Mouse (Mus musculus): ENCODE results near the gene Slc39a5. TPM values are rescaled to one million over a fixed set of nuclear protein-coding genes. Genes with fewer than 3 reads are reported as not detected.

Slc39a5 gene
- polyA plus RNA-seq, 1 experiment: 0.73 TPM

DNA sequence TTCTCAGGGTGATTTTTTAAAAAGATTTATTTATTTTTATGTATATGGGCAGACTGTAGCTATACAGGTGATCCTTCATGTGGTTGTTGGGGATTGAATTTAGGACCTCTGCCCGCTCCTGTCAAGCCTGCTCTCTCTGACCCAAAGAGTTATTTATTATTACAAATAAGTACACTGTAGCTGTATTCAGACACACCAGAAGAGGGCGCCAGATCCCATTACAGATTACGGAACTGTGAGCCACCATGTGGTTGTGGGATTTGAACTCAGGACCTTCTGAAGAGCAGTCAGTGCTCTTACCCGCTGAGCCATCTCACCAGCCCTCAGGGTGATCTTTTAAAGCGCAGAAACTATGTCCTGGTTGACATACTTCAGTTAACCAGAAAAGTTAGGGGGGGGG, 28.9 kb downstream of the Slc39a5 start:
- Histone ChIP-seq H3K4me3 (ENCODE audit: insufficient read depth, low read length) (no peak overlapping the region), H3K27ac (ENCODE audit: insufficient read depth, low read length) (no peak overlapping the region), H3K4me1 (ENCODE audit: control insufficient read depth, insufficient read depth, low read length) (peaks cover 2% of the 10 kb centered on the region; the same call in 1 of the 2 replicates)
- TF ChIP-seq CTCF (IDR thresholded peaks at IDR 0.05; ENCODE audit: extremely low read depth, insufficient read depth, low read length): no peak

DNA sequence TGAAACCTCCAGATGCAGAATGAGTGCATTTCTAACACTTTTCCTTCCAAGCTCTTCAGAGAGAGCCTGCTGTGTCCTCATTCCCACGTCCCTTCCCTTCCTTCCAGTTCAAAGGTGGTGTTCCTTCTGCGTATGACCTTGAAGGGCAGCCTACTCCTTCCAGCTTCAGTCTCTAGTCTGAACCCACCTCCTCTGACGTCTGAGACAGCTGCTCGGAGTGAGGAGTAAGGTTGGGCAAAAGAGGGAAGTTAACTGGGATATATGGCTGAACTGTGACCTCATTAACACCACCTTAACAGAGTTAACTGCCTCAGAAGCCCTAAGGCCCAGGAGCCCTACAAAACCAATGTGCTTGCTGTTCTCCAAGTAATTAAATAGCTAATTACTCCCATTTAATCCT, 30.4 kb downstream of the Slc39a5 start:
- TF ChIP-seq POLR2A (IDR thresholded peaks at IDR 0.05; ENCODE audit: extremely low read depth, insufficient read depth, low read length) (no peak), CTCF (IDR thresholded peaks at IDR 0.05; ENCODE audit: extremely low read depth, insufficient read depth, low read length) (no peak)
- no peak overlapping the region for H3K27ac ChIP-seq (ENCODE audit: insufficient read depth, low read length)

DNA sequence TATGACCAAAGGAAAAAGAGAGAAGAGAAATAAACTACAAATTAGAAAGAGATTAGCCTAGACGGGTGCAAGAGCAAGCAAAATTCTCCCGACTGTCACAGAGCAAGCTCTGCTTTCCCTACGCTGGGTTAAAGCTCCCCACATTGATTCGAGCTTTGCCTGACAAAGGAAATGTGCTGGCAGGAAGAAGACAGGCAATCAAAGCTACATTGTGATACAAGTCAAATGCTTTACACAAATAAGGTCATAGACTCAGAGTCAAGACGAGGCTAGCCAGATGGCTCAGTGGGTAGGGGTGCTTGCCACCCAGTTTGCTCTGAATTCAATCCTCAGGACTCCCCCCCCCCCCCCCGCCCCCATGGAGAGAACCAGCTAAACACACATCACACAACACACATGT, 31.0 kb downstream of the Slc39a5 start:
- H3K4me1 ChIP-seq (ENCODE audit: control insufficient read depth, insufficient read depth, low read length): peaks cover 2% of the 10 kb centered on the region; the same call in 1 of the 2 replicates
- no peak for TF ChIP-seq CTCF (IDR thresholded peaks at IDR 0.05; ENCODE audit: extremely low read depth, insufficient read depth, low read length)
- TF ChIP-seq POLR2A (IDR thresholded peaks at IDR 0.05; ENCODE audit: extremely low read depth, insufficient read depth, low read length): no peak
- no peak overlapping the region for H3K4me3 ChIP-seq (ENCODE audit: insufficient read depth, low read length)
- H3K27ac ChIP-seq (ENCODE audit: insufficient read depth, low read length): no peak overlapping the region

More for the DNA sequence above, 30.4 kb downstream of the Slc39a5 start:
- no peak overlapping the region for H3K4me3 ChIP-seq (ENCODE audit: insufficient read depth, low read length)
- peaks cover 2% of the 10 kb centered on the region; the same call in 1 of the 2 replicates for H3K4me1 ChIP-seq (ENCODE audit: control insufficient read depth, insufficient read depth, low read length)

DNA sequence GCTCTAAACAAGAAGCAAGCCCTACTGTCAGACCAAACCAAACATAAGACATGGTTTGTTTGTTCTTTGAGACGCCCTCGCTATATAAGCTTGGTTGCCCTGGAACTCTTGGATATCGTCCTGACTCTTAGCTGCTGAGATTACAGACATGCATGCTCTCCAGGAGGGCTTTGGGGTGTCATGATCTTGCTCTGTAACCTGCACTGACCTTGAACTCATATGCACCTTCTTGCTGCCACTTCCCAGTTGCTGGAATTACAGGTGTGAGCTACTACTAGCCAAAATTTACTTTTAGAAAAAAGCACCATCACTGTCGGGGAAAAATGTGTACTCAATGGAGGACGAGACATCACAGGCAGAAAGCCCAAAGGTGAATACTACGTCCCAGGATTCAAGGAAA, 31.4 kb downstream of the Slc39a5 start:
- Histone ChIP-seq H3K4me1 (ENCODE audit: control insufficient read depth, insufficient read depth, low read length) (peaks cover 2% of the 10 kb centered on the region; the same call in 1 of the 2 replicates), H3K27ac (ENCODE audit: insufficient read depth, low read length) (peak overlapping the region; percentile 88), H3K4me3 (ENCODE audit: insufficient read depth, low read length) (peak overlapping the region; percentile 87; the same call in 1 of the 2 replicates)
- TF ChIP-seq CTCF (IDR thresholded peaks at IDR 0.05; ENCODE audit: extremely low read depth, insufficient read depth, low read length) (no peak), POLR2A (IDR thresholded peaks at IDR 0.05; ENCODE audit: extremely low read depth, insufficient read depth, low read length) (no peak)

DNA sequence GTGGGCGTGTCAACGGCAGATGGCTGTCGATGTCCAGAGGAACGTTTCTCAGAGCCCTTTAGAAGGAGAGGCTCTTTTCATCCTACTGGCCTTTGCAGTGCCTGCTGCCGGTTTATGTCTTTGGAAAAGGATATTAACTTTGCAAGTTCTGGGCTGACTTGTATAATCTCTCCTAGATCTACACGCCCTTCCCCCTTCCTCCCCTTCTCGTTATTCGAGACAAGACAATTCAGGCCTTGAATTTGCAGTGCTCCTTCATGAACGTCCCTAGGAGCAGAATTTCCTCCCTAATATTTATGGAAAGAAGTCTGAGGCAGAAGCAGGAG, 31.8 kb downstream of the Slc39a5 start:
- H3K4me1 ChIP-seq (ENCODE audit: control insufficient read depth, insufficient read depth, low read length): peaks cover 2% of the 10 kb centered on the region; the same call in 1 of the 2 replicates
- peak overlapping the region; percentile 88 for H3K27ac ChIP-seq (ENCODE audit: insufficient read depth, low read length)
- TF ChIP-seq POLR2A (IDR thresholded peaks at IDR 0.05; ENCODE audit: extremely low read depth, insufficient read depth, low read length) (no peak; the same call in 1 of the 2 replicates), CTCF (IDR thresholded peaks at IDR 0.05; ENCODE audit: extremely low read depth, insufficient read depth, low read length) (no peak)
- H3K4me3 ChIP-seq (ENCODE audit: insufficient read depth, low read length): peak overlapping the region; percentile 87

DNA sequence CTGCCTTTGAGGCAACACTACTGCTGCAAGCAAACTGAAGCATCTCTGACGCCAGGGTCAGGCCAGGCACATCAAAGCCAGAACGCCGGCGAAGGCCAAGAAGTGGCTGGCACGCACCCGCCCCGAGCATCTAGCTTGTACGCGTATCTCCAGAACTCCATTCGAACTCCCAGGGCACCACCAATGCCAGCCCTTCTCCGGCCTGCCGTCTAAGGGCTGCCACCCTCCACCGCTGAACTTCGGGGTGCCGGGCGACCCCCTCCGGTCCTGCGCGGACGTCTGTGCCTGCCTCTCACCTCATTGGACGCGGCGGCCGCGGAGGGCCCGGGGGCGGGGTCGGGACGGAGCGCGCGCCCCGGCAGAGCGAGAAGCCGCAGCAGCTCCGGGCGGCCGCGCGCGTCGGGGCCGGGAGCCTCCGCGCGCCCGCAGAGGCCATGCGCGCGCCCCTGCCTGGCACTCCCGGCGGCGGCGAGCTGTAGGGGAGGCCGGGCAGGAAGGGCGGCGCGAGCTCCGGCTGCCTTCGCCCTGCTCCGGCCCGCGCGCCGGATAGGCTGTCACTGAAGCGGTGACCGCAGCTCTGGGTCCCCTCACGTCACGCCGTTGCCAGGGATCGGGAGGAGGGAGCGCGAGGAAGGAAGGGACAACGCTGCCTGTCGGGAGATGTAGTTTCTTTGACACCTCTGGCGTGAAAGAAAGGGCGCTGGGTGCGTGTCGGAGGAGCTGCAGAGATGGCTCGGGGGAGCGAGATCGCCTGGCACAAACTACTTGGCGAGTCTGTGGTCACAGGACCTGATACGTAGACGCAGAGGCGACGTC, 32.4 kb downstream of the Slc39a5 start, which contains the start of gene Coq10a:
Gene Coq10a (minus strand): TSS at position 596 of the 816 bp plus-strand sequence.
- Histone ChIP-seq H3K4me1 (ENCODE audit: control insufficient read depth, insufficient read depth, low read length) (peaks cover 2% of the 10 kb centered on the region; the same call in 1 of the 2 replicates), H3K27ac (ENCODE audit: insufficient read depth, low read length) (peak within 1 kb of the TSS; percentile 91), H3K4me3 (ENCODE audit: insufficient read depth, low read length) (peak within 1 kb of the TSS; percentile 87)
- peak; percentile 91; the same call in 1 of the 2 replicates for TF ChIP-seq POLR2A (IDR thresholded peaks at IDR 0.05; ENCODE audit: extremely low read depth, insufficient read depth, low read length)
- TF ChIP-seq CTCF (IDR thresholded peaks at IDR 0.05; ENCODE audit: extremely low read depth, insufficient read depth, low read length): no peak

DNA sequence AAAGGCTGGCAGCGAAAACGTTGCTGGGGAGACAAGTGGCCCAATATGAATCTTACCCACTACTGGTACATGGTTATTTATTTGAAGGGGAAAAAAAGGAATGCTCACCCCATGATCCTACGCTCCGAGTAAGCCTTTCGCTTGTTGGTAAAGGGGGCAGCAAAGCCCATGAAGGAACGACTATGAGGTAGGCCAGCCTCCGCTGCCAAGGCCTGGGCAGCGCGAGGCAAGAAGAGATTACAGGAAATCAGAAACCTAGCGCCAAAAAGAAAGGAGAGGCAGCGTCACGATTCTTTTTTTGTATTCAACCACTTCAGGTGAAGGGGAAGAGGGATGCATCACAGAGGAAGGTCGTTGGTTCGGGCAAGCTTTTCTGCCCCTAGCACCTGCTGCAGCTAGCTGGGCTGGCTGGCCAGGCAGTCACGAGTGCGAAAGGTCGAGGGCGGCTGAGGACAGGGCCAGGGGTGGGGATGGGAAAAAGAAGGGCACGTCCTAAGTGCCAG, 33.1 kb downstream of the Slc39a5 start:
- peak overlapping the region; percentile 87 for H3K4me3 ChIP-seq (ENCODE audit: insufficient read depth, low read length)
- TF ChIP-seq CTCF (IDR thresholded peaks at IDR 0.05; ENCODE audit: extremely low read depth, insufficient read depth, low read length) (no peak), POLR2A (IDR thresholded peaks at IDR 0.05; ENCODE audit: extremely low read depth, insufficient read depth, low read length) (no peak)
- peaks cover 2% of the 10 kb centered on the region; the same call in 1 of the 2 replicates for H3K4me1 ChIP-seq (ENCODE audit: control insufficient read depth, insufficient read depth, low read length)
- peak overlapping the region; percentile 91 for H3K27ac ChIP-seq (ENCODE audit: insufficient read depth, low read length)

DNA sequence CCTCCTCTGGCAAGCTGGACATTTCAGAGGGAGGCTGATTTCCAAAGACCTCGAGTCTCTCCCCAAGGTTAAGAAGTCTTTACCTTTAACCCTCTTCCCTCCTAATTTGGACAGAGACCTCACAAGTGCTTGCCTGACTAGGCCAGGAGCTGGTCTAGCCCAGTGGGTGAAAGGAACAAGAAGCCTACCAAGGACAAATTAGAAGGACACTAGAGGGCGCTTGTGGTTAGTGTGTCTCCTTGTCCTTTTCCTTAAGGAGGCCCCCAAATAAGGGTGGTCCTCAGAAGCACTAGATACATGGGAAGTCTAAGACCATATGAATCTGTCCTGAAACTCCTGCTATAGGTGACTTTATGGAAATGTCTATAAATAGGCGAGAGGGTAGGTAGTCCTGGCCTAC, 38.5 kb downstream of the Slc39a5 start:
- Histone ChIP-seq H3K4me1 (ENCODE audit: control insufficient read depth, insufficient read depth, low read length) (peaks cover 2% of the 10 kb centered on the region; the same call in 1 of the 2 replicates), H3K4me3 (ENCODE audit: insufficient read depth, low read length) (no peak overlapping the region), H3K27ac (ENCODE audit: insufficient read depth, low read length) (no peak overlapping the region)
- peak; percentile 24; the same call in 1 of the 2 replicates for TF ChIP-seq CTCF (IDR thresholded peaks at IDR 0.05; ENCODE audit: extremely low read depth, insufficient read depth, low read length)
- TF ChIP-seq POLR2A (IDR thresholded peaks at IDR 0.05; ENCODE audit: extremely low read depth, insufficient read depth, low read length): no peak

DNA sequence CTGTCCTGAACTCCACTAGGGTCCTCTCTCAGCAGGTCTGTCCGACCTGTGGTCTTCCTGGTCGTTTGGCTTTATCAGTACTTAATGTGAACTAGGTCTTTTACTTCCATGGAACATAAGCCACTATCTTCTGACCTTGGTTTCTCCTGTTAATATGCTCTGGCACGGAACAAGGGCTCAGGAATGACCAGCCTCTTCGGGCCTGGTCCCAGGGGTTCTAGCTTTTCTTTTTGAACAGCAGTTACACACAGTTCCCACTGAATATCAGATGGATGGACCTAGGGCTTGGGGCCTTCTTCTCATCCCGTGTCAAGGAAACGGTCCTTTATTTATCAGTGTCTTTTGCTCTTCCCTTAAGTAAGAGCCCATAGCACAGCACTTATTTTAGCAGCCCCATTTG, 39.2 kb downstream of the Slc39a5 start:
- no peak overlapping the region for H3K27ac ChIP-seq (ENCODE audit: insufficient read depth, low read length)
- H3K4me1 ChIP-seq (ENCODE audit: control insufficient read depth, insufficient read depth, low read length): no peaks in the 10 kb centered on the region
- TF ChIP-seq CTCF (IDR thresholded peaks at IDR 0.05; ENCODE audit: extremely low read depth, insufficient read depth, low read length): no peak
- no peak for TF ChIP-seq POLR2A (IDR thresholded peaks at IDR 0.05; ENCODE audit: extremely low read depth, insufficient read depth, low read length)
- H3K4me3 ChIP-seq (ENCODE audit: insufficient read depth, low read length): no peak overlapping the region

DNA sequence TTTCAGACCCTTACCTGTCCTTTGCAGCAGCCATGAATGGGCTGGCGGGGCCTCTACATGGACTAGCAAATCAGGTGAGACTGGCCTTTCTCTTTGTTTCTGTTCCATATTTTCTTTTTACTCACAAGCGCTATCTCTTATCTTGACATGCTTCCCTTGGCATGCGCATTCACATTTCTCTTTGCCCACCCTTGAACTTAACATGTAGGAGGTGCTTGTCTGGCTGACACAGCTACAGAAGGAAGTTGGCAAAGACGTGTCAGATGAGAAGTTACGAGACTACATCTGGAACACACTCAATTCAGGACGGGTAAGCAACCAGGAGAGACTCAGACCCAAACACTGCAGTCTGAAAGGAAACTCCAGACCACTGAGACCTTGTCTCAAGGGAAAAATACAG, 41.8 kb downstream of the Slc39a5 start:
- Histone ChIP-seq H3K4me1 (ENCODE audit: control insufficient read depth, insufficient read depth, low read length) (no peaks in the 10 kb centered on the region), H3K27ac (ENCODE audit: insufficient read depth, low read length) (no peak overlapping the region), H3K4me3 (ENCODE audit: insufficient read depth, low read length) (no peak overlapping the region)
- TF ChIP-seq POLR2A (IDR thresholded peaks at IDR 0.05; ENCODE audit: extremely low read depth, insufficient read depth, low read length) (no peak), CTCF (IDR thresholded peaks at IDR 0.05; ENCODE audit: extremely low read depth, insufficient read depth, low read length) (no peak)

Data from cortical plate, adult 2 months (tissue).